Mouse (Mus musculus): ENCODE data around the gene Alcam.

The Alcam gene

DNA sequence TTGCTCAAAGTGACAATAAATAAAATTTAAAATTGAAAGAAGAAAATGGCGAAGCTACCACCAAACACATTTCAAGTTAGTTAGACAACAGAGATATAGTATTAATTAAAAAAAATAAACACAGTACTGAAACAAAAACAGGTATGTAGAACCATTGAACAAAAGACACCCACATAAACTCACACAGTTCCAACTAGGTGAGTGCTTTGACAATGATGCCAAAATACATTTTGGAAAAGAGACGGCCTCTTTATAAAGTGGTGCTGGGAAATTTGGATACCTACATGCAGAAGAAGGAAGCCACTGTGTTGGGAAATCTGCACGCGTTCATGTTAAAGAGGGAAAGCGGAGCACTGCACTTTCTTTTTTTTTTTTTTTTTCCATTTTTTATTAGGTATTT lies 85.4 kb downstream of the Alcam start:
- DNase-seq (ENCODE audit: extremely low read depth, low read depth): no peak

DNA sequence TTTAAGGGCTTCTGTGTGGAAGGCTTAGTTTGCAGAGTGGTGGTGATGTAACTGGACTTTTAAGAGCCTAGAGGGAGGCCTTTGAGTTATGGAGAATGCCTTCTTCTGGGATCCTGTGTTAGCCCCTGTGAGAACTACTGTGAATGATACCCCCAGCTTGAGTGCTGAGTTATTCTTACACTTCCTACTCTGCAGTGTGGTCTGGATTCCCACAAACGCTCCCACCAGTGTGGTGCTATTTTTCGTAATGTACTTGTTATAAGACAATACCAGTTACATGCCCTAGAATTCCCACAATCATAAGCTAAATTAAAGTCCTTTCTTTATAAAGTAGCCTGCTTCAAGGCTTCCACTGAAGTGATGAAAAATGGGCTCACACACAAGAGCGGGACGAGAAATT lies 87.0 kb downstream of the Alcam start:
- DNase-seq (ENCODE audit: extremely low read depth, low read depth): no peak

DNA sequence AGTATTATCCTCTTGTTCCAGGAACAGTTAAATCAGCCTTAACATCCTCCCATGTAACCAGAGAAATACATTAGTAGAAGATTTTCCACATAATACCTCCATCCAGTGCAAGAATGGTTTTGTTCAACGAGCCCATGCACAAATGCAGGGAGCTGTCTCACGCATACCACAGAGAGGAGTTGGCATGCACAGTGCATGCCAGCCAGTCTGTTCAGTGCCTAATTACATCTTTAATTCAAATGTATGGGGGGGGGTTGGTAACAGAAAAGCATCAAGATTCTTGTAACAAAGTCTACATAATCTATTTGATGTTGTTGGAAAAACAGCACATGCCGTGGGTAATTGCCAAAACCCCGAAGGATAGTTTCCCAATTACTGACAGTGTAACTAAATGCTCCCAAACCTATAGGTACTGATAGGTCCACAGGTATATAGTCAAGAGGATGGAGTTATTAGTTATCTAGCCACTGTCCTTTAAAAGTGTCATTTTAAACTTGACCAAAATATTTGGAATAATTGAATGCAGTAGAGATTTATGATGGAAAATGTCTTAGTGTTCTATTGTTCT lies 89.8 kb downstream of the Alcam start:
- no peak for DNase-seq (ENCODE audit: extremely low read depth, low read depth)

DNA sequence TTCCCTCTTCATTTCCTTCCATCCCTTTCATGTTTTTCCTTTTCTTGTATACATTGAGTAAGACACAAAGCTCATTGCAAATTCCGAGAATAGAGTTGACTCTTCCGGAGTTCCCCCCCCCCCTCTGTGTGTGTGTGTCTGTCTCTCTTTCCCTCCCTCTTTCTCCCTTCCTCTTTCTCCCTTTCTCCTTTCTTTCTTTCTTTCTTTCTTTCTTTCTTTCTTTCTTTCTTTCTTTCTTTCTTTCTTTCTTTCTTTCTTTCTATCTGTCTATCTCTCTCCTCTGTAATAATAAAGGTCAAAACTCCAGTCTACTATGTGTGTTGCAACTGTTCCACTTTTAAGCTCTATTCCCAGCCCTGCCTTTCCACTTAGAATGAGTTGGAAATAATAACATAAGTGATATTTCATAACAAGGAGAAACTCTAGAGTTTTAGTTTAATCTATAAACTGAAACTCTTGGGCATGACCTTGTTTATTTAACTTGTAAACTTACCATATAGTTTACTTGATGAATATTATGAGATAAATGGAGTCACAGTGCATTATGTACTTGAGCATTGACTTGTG lies 110.3 kb downstream of the Alcam start:
- DNase-seq (ENCODE audit: extremely low read depth, low read depth): no peak

DNA sequence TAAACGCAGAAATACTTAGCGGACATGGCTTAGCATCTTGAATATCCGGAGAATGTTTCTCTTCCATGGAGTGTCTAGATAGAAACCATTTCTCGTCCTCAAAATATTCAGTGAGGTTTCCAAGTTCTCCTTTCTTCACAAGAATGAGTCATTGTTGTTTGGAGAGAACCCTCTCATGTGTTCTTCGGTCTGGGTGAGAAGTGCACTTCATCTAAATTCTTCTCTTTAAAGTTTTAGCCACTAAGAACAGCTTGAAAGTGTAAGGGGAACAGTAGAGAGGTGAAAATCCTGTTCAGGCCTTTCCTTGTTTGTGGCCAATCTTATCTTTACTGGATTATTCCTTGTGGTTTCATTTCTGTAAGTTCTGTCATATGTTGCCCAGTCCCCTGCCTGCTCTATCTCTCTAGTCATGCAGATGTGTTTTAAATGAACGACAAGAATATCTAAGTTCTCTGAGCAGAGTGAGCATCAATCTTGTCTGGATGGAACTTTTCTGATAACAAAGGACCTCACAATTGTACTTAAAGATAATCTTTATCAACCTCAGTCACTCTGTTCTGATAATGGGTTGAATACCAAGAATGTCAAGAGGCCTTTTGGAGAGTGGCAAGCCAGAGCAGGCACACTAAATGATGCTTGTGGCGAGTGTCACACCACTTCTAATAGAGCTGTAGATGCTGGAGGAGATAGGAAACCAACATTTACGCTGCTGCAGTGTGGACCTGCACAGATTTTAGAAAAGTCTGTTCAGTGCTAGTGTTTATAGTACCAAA lies 111.0 kb downstream of the Alcam start:
- no peak for DNase-seq (ENCODE audit: extremely low read depth, low read depth)

DNA sequence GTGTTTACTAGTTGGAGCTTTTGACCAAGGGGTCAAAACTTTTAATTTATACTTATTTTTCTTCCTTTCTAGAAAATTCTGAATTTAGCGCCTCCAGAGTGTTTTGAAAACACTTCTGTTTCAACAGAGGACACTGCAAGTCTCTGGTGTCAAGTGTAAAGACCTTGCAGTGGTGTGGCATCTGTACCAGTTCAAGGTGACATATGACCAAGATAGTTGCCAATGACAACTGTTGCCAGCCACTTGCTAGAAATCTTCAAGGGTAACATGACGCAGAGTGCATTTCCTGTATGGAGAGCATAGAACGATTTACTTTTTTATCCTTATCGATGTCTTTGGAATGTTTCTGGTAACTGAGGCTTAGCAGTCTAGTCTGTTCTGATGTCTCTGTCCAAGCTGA lies 119.8 kb downstream of the Alcam start:
- no peak for DNase-seq (ENCODE audit: extremely low read depth, low read depth)

DNA sequence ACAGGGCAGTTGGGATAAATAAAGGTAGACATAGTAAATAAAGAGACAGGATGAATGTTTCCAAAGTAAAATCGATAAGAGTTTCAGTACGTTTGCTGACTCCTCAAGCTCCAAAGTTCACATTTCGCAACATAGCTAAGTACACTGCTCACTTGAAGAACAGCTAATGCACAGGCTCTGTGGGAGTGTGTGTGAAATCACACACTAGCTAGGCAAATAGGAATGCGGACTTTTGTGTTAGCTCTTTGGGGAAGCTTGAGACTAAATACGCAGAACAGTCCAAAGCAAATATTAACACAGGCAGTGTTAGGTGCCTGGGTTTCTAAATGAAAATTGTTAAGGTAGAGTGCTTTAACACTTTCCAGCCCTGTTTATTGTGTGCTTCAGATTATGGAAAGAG lies 120.2 kb downstream of the Alcam start:
- DNase-seq (ENCODE audit: extremely low read depth, low read depth): no peak

DNA sequence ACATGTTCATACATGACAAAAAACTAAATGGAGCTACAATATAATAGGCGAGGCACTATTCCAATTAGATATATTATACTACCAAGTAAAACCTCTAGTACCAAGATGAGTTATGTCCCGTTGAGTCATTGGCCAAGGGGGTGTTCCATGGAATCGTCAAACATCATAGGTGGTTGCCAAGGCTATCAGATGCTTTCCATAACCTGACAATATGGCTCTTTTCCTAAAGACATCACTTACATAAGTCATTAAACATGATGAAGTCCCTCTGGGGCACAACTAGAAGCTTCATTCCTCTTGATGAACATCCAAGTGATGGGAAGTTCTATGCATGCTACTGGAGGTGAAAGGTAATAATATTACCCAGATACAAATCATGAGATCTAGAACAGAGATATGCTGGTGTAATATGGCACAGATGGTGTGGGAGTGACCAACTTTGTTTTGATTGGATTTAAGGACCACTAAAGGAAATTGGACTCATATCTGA lies 122.5 kb downstream of the Alcam start:
- no peak for DNase-seq (ENCODE audit: extremely low read depth, low read depth)

DNA sequence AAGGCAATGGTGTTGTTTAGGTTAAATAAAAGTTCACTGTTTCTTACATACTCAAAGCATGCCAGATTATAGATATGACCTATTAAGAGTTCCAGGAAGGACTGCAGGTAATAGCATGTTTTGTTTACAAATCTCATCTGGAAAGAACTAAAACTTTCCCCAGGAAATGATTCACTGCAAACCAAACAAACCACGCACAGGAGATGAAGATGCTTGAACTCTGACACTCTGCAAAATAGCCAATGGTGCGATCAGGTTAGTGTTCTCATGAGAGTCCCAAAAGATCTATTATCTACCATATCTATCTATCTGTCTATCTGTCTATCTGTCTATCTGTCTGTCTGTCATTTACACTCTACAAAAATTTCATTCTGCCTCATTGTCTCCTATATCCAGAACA lies 124.5 kb downstream of the Alcam start:
- no peak for DNase-seq (ENCODE audit: extremely low read depth, low read depth)

DNA sequence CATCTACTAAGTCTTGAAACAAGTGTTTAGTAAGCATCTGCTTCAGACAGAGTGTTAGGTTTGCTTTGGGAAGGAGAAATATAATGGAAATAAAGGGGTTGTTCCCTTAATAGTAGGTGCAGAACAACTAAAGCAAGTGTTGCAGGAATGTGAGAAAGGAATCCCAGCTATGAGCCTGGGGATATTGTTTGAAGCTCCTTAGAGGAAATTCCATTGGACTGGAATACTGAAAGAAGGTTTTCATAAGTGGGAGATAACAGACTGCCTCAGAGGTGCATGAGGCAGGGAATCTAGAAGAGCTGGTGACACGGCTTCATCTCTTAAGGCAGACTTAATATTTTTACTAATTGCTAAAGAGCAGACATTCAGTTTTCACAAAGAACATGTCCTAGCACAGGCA lies 134.6 kb downstream of the Alcam start:
- DNase-seq (ENCODE audit: extremely low read depth, low read depth): no peak

DNA sequence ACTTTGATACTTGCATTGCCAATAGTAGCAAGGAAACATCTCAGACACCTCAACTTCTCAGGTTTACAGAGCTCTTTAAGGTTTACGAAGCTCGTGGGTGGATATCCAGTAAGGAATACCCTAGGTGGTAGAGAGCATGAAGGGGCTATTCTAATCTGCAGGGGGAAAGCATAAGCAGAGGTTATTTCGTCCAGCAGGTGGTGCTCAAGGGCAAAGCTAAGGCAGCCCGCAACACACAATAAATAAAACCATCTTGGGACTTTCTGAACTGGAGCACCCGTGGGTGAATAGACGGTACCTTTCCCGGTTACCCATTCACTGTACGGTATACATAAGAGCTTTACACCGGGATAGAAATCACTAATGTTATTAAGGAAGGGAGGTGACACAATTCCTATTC lies 142.8 kb downstream of the Alcam start:
- DNase-seq (ENCODE audit: extremely low read depth, low read depth): peak; percentile 41

DNA sequence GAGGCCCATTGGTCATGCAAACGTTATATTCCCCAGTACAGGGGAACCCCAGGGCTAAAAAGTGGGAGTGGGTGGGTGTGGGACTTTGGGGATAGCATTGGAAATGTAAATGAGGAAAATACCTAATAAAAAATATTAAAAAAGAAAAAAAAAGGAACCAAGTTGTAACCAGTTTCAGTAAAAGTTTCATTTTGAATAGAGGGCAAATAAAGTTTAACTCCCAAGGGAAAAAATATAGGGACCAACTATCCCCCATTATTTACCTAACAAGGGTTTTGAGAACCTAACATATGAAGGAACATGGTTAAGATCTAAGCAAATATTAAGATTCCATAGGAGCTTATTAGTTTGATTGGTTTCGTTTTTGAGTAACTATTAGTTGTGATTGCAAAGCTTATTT lies 146.9 kb downstream of the Alcam start:
- DNase-seq (ENCODE audit: extremely low read depth, low read depth): no peak

DNA sequence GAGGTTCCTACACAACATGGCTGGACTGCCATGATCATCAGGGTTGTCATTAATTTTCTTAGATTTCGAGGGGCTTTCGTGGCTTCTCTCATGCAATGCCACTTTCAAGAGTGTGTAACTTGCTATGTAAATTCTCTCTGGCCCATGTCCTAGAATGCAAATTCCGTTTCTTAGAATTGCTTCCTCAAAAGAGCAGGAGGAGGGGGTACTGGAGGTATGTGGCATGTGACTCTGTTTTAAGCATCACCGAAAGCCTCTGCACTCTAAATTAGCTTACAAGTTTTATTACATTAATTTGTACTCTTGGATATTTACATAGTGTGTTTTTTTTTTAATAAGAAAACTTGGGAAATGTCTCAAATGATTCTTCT lies 150.4 kb downstream of the Alcam start:
- DNase-seq (ENCODE audit: extremely low read depth, low read depth): no peak

DNA sequence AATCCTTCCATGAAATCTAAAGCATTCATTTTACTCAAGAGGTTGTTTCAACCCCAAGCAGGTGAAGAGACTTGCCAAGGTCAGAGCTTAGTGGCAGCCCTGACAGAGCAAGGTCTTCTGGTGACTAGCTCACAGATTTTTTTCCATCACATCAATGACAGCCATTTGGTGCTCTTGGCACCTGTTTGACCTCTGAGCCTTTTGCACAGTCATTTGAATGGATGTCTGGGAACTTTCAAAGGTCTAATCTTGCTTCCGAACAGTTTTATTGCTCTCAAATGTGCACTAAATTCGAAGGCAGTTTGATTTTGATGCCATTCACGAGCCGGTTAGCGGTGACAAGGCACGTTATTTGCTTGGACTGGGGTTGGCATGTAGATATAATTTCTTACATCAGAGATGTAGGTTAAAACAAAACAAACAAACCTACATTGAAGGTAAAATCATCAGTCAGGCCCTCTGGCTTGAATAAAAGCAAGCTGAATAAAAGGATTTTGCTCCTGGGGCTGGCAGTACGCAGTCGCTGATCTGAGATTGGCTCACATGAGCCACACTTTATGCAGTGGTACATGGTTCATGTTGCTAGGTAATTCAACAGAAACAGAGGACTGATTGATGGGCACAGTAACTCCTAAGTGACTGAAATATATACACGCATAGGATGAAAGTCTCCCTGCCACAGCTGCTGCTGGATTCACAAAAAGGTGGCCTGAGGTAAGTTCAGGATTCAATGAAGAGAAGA lies 150.9 kb downstream of the Alcam start:
- no peak for DNase-seq (ENCODE audit: extremely low read depth, low read depth)

DNA sequence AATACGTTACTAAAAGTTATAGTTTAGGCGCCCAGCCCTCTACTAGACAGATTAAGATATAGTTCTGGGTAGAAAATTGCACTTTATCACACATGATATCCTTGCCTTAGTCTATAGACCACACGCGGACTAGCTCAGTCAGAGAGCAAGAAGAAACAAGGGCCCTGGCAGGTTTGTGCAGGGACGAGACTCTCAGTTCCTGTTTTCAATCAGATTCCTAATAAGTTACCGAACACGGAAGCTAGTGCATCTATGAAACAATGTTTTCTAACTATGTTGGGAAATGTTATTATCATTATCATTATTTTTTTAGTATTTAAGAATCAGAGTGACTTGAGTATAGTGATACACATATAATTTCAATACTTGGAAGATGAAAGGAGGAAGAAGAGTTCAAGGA lies 152.1 kb downstream of the Alcam start:
- DNase-seq (ENCODE audit: extremely low read depth, low read depth): no peak

DNA sequence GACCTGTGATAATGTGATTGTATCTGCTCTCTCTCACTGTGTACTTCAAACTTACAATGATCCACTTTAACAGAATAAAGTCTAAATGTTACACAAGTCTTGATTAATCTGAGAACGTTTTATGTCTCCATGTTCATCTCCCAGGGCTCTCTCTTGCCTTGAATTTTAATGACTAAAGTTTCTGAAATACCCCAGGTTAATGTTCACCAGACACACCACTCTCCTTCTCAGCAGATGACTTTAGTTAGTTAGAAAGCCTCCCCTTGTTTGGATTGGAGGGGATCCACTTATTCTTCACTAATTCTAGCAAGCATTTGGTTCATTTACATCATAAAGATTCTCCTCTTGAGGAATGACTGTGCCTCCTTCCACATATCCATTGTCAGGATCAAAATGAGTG lies 157.5 kb downstream of the Alcam start:
- no peak for DNase-seq (ENCODE audit: extremely low read depth, low read depth)

DNA sequence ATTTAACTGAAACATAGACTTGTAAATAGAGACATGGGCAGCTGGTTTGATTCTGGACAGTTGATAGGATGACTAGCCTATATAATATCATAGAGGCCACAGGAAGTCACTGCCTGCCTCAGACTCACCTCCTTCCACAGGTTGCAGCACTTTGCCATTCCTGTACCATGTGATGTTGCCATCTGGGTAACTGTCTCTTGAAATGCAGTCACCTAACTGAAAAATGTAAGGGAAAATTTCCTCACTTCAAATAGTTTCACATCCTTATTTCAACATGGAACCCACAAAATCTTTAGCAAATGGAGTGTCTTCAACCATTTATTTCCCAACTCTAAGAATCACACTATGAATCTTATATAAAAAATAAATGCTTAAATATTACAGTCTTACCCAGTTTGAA lies 158.3 kb downstream of the Alcam start:
- no peak for DNase-seq (ENCODE audit: extremely low read depth, low read depth)

DNA sequence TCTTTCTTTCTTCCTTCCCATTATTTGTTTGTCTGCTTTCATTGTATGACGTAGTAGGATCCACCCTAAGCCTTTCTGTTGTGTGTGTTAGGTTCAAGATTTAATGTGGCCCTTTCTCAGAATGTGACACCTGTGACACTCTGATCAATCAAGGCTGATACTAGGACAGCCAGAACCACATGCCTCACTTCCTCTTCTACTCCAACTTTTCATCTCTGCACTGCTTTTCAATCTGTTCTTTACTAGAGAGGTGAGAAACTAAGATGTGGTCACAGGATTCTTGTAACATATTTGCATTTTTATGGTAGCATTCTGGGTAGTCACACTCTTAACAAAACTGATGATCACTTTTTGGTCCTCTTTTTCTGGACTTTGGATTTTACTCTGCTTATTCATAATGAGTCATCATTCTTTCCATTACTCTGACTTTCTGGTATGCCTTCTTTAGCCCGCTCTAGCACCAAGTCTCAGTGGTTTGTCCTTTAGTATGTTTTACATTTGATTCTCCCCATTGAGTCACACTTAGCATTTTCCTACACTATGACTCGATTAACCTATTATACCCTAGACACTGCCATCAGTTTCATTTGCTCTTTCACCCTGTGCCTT lies 161.3 kb downstream of the Alcam start:
- DNase-seq (ENCODE audit: extremely low read depth, low read depth): no peak

DNA sequence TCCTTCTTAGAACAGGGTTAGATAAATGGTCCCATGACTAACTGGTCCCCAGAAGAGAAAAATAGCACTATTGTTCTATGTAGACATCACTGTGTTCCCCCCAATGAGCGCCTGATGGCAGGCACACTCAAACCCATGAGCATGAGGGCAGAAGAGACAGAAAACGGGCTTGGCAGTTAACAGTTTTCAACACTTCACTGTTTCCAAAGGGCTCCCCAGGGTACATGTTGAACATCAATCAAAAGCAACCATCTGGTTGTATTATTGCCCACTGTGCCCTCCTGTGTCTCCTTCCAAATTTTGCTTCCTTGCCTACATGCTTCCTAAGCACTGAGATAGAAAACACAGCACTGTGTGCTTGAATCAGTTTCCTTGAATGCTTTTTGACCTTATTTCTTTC lies 173.7 kb downstream of the Alcam start:
- DNase-seq (ENCODE audit: extremely low read depth, low read depth): no peak

DNA sequence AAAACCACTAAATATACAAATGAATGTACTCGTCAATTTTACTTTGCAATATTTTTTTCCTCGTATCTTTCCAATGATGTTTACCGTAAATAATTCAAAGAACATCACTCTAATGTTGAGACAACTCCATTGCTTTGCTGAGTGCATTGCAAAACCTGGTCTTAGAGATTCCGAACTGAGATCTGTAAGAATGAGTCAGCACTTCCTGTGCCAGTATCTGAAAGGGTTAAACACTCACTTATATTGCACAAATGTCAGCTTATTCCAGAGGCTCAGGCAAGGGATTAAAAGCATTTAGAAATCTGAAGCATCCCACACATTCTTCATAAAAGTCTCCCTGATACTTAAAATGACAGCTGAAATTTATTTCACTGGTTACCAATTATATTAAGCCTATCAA lies 188.8 kb downstream of the Alcam start:
- DNase-seq (ENCODE audit: extremely low read depth, low read depth): no peak

DNA sequence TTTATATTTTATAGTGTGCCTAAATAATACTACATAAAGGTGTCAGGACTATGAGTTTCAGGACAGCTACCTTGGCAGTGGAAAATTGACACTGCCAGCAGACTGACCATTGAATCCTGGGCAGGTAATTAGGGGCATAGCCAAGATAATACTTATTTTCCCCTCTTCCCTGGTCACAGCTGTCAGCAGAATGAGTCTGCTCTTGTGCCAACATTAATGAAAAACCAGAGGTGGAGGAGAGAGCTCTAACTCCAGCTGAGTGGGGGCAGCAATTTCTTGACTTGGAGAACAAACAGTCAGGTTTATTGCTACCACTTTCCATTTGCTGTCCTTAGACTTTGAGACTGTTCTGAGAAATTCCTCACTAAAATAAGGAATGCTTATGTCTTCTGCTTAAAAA lies 190.1 kb downstream of the Alcam start:
- DNase-seq (ENCODE audit: extremely low read depth, low read depth): no peak

DNA sequence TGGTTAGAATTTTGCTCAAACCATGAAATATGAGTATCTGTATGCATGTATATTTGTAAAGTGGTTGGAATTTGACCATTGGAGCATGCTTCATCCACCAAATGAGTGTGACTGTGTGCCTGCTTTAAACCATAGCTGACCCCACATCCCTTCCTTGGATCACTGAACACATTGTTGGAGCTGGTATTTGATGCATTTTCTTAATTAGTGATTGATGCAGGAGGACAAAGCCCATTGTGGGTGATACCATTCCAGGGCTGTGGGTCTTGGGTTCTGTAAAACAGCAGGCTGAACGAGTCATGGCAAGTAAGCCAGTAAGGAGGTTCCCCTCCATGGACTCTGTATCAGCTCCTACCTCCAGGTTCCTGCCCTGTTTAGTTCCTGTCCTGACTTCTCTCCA lies 191.3 kb downstream of the Alcam start:
- no peak for DNase-seq (ENCODE audit: extremely low read depth, low read depth)
